Mouse (Mus musculus) thymus, adult 18-20 months (tissue): Measurements from ENCODE around the gene Edem3.
"Not testable (repeated sequence)": the region's sequence is repeated elsewhere in the genome, so short reads cannot be mapped to it uniquely, and the experiment has no call there.

Experiments
- DNase-seq, 2 experiments: peaks; one replicate each; pipeline ENCODE4 v3.0.0; 2022; ENCODE audit warnings: mixed read lengths in 2 of 2

Edem3 gene

DNA sequence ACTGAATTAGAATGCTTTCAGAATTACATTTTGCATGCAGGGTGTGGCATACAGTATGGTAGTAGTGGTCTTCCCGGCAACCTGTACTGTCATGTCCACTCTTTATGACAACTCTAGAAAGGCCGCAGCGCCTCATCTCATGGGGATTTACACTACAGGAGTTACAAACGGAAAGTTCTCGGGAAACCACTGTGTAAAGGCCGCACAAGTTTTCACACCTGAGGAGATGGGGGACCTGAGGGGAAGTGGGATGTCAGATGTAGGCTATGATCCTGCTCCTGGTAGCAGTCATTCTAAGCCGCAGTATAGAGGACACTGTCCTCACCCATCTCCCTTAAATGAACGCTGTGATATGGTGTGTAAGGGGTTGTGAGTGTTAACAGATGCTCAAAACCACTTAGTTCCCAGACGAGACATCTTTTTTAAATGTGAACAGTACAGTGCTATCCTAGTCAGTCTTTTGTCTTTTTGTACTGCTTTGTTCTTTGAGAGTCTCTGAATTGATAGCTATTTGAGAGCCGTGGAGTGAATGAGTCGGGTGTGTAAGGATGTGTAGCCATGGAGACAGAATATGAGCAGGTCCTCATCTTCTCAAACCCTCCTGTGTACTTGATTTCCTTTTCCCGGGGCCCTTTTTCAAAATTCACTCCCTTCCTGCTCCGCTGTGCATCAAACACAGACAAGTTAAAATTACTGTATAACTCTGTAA is 57.0 kb downstream of the Edem3 start:
- no peak for DNase-seq

- no peak for DNase-seq
These were observed 60.9 kb downstream of the Edem3 start for GRCm38 (mm10) chr1:151816051-151816450.

DNA sequence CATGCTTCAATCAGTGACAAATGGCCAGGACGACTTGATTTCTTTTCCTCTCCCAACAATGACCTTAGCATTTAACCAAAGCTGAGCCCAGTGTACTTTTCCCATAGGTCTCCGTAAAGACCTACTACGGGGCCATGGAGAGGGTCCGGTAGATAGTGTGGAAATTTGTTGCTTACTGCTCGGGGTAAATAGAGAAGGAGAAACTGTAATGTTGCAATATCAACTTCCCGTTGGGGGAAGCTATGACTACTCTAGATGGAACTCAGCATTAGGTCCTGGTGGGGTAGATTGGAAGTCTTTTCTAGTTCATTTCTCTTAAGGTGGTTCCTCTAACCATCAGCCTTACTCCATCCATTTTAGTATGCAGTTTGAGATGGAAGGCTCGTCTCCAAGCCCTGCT is 64.0 kb downstream of the Edem3 start:
- DNase-seq = no peak

- peak in 1 of 2 experiments; percentile 10 for DNase-seq
These were observed 65.3 kb downstream of the Edem3 start for GRCm38 (mm10) chr1:151820457-151820856.

DNA sequence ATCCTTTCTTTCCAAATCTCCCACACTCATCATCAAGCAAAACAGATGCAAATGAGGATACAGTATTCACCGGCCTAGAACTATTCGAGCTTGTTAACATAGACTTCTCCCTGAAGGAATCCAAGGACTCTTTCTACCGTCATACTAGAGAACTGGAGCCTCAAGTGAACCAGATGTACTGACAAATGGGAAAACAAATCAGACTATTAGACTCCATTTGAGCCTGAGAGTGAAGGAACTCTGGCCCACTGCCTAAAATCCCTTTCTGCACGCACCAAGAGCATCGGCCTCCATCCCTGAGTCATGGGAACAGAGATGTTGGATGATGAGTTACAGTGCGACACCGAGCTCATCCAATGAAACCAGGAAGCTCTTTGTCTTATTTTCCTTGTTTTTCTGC is 69.9 kb downstream of the Edem3 start:
- DNase-seq = no peak

DNA sequence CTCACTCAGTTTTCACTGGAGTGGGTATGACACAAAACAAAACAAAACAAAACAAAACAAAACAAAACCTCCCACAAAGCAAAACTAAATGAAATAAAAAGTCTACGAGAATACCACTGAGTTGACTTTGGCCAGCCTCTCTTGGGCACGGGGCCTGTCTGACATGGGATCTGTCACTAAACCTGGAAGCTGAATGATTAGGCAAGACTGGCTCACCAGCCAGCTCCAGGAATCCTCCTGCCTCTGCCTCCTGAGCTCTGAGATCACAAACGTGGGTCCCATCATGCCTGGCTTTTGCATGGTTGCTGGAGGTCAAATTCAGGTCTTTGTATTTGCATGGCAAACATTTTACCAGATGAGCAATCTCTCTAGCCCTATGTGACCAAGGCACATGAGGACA is 76.6 kb downstream of the Edem3 start:
- DNase-seq = no peak

GRCm38 (mm10) chr1:151835261-151835660 is 80.1 kb downstream of the Edem3 start:
- no peak for DNase-seq

GRCm38 (mm10) chr1:151840345-151840744 is 85.2 kb downstream of the Edem3 start:
- DNase-seq = not testable (repeated sequence)

- no peak for DNase-seq
These were observed 90.2 kb downstream of the Edem3 start for GRCm38 (mm10) chr1:151845252-151845832.

DNA sequence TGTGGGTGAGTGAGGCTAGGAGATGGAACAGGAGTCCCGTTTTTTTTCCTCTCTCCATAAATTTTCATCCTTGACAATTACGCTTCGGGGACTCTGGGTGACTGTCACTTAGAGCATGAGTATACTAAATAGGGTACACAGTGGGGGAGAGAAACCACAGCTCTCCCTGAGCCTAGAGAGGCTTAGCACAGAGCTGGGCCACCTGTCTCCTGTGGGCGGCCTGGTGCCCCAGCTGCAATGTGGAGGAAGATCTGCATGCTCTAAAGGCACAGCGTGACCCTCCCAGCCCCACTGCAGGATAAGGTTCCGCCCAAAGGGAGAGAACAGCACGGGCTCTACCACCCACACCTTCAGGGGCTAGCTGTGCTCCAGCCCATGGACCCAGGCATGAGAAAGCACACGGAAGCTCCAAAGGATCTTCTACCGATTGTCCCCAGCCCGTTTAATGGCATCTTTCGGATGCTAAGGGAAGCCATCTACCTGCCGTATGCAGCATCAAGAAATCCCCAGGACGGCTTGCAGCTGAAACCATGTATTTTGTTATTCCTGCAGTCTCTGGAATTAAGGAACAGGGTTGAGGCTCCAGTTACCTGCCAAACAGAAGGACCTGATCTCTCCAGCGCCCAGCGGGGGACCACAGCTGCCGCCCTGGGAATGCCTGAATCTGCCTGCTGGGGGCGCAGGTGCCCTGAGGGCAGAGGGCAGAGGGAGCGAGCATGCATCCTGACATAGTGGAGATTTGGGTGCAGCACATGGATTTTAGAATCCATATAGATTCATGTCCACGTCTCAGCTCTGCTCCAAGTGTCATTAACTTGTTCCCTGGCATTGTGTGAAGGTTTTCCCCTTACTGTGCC is 91.0 kb downstream of the Edem3 start:
- no peak for DNase-seq

GRCm38 (mm10) chr1:151848286-151848685 is 93.1 kb downstream of the Edem3 start:
- DNase-seq = no peak

DNA sequence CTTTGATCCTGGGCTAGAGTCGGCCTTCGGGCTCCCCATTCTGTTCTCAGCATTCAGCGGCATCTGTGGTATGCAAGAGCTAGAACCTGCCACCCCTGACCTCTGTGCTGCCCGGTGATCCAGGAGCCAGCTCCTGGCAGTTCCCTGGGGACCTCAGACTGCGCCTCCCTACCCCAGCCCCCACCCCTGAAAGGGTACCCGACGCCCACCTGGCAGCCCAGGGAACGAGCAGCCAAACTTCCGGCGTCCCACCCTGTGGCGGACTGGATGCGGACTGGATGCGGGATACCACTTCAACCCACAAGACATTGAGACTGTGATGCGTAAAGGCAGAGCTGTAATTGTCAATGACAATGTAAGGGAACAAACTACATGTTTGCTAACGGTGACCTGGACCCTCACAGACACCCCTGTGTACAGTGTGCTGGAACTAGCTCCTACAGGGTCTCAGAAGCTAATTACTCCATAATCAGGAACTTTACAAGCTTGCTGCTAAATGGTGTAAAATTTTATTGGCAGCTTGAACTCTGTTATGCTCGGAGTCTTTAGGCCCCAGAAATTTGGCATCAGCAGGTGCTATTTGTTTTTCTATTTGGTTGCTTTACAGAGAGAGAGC is 94.9 kb downstream of the Edem3 start:
- DNase-seq = no peak

GRCm38 (mm10) chr1:151851051-151851848 is 96.1 kb downstream of the Edem3 start:
- DNase-seq = no peak

GRCm38 (mm10) chr1:151851976-151852375 is 96.8 kb downstream of the Edem3 start:
- no peak for DNase-seq

- DNase-seq = no peak
These were observed 100.4 kb downstream of the Edem3 start for GRCm38 (mm10) chr1:151855561-151855960.

DNA sequence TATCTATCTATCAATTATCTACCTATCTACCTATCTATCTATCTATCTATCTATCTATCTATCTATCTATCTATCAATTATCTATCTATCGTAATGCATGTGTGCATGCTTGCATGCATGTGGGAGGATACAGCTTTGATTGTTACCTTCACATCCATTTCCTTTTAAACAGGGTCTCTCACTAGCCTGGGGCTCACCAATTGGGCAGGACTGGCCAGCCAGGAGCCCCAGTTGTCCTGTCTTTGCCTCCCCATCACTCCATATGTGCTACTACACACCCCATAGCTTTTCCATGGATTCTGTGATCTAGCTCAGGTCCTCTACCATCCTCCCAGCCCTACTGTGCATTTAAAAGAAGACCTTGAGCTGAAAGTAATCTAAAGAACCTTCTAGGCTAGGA is 103.3 kb downstream of the Edem3 start:
- no peak for DNase-seq

- DNase-seq = no peak
These were observed 106.3 kb downstream of the Edem3 start for GRCm38 (mm10) chr1:151861334-151861995.

- no peak for DNase-seq
These were observed 106.9 kb downstream of the Edem3 start for GRCm38 (mm10) chr1:151862109-151862508.

DNA sequence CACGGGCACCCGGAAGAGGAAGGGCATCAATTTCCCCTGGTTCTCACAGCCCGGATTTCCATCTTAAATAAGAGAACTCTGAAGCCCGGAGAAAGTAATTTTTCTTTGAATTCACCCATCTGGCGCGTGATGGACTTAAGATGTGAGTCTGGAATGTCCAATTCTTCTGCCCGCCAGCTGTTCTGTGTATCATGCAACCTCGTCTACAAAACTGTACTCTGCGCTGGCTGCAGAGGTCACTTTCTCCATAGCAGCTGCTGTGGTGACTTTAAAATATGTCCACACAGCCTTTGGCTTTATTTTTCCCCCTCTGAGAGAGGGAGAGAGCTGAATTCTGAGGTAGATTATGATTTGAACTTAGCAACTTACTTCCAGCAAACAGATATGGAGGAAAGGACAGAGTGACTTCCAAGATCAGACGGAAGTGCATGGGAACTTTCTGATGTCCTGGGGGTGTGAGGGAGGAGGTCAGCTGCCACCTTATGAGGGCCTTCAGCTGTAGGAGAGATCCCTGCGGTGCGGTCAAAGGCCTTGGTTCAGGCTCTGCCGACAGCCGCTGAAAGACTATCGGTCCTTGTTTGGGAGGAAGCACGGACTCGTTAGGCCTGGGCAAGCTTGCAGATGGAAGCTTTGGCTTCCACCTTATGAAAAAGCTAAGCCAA is 108.1 kb downstream of the Edem3 start:
- no peak for DNase-seq

- no peak for DNase-seq
These were observed 108.6 kb downstream of the Edem3 start for GRCm38 (mm10) chr1:151863797-151864147.

GRCm38 (mm10) chr1:151864326-151864725 is 109.2 kb downstream of the Edem3 start:
- DNase-seq = no peak
